Mouse (Mus musculus) ES-Bruce4 (cell line): Measurements from ENCODE around the gene Magi1.

Experiments used
- CTCF ChIP-seq: IDR thresholded peaks from one replicate; pipeline ENCODE4 v1.8.1; 2011; ENCODE audit warnings: low read depth, low read length
- EP300 ChIP-seq: IDR thresholded peaks from 2 replicates; pipeline ENCODE4 v1.6.1; 2011; ENCODE audit warnings: low read depth, low read length; ENCODE audit not compliant: insufficient read depth
- POLR2A ChIP-seq: IDR thresholded peaks from one replicate; pipeline ENCODE4 v1.8.1; 2011; ENCODE audit warnings: low read length; ENCODE audit not compliant: insufficient read depth

- peak; percentile 86 for TF ChIP-seq CTCF
- no peak for TF ChIP-seq POLR2A
- TF ChIP-seq EP300, result 0 out of 2 replicates have a peak, but pooled peaks have one; percentile 8
Observed at GRCm38 (mm10) chr6:93657187-93657974, 626.3 kb downstream of the Magi1 start.
